Mouse (Mus musculus): ENCODE measurements at regions not wholly inside any gene's neighbourhood (a gene's known extent, or its start where the extent isn't known, plus 50 kb on each side); places are given as distances from the start of the nearest gene placed in this dataset.

DNA sequence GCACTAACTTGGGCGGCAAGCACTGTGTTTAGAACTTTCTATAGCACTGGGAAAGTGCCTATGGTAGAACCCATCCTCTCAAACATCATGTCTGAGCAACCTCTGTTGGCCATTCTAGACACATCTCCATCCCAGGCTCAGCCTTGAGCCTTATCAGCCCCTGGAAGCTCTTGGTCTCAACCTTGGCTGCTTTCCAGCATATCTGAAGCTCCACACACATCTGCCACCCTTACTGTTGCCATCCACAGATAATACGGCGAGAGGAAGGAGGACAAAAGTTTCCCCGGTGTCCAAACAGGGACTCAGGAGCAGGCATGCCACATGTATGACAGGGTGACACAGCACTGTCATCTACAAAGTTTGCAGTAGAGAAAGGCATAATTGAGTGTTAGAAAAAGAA is 71.4 kb upstream of the Lmcd1 start:
- intact Hi-C loops (cut with DNase I) = no loop called here
- no peak for DNase-seq
- H3K4me3 ChIP-seq = no peak overlapping the region
- TF ChIP-seq CTCF (IDR thresholded peaks at IDR 0.05) = no peak
- H3K27ac ChIP-seq = no peak overlapping the region

GRCm38 (mm10) chr6:112203321-112203720 is 70.2 kb upstream of the Lmcd1 start:
- Histone ChIP-seq H3K4me3 (no peak overlapping the region), H3K27ac (no peak overlapping the region)
- TF ChIP-seq CTCF (IDR thresholded peaks at IDR 0.05) = no peak
- no peak for DNase-seq
- intact Hi-C loops (cut with DNase I) = no loop called here

DNA sequence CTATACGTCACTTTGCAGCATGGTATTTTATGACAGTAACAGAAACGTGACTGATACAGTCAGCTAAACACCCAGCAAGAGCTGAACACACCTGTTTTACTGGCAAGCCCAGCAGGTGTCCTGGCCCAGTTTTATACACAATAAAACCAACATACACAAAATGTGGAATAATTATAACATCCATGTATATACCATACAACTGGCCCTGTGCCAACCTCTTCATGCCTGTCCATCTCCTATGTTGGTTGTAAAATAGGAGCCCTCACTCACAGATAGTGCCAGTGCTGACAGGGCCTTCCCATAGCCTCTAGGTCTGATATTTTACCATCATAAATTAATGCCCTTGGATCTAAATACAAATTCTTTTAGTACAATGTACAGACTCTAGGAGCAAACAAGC is 68.6 kb upstream of the Lmcd1 start:
- no peak for DNase-seq
- Histone ChIP-seq H3K4me3 (no peak overlapping the region), H3K27ac (no peak overlapping the region)
- intact Hi-C loops (cut with DNase I) = loop anchor here (5.0 kb wide), 1 partner anchor 277 kb away; no protein-coding TSS in a partner anchor
- no peak for TF ChIP-seq CTCF (IDR thresholded peaks at IDR 0.05)

GRCm38 (mm10) chr6:112205420-112205995 is 68.0 kb upstream of the Lmcd1 start:
- H3K4me3 ChIP-seq = no peak overlapping the region
- H3K27ac ChIP-seq = no peak overlapping the region
- intact Hi-C loops (cut with DNase I) = loop anchor here (5.0 kb wide), 1 partner anchor 277 kb away; no protein-coding TSS in a partner anchor
- DNase-seq = no peak
- no peak for TF ChIP-seq CTCF (IDR thresholded peaks at IDR 0.05)

DNA sequence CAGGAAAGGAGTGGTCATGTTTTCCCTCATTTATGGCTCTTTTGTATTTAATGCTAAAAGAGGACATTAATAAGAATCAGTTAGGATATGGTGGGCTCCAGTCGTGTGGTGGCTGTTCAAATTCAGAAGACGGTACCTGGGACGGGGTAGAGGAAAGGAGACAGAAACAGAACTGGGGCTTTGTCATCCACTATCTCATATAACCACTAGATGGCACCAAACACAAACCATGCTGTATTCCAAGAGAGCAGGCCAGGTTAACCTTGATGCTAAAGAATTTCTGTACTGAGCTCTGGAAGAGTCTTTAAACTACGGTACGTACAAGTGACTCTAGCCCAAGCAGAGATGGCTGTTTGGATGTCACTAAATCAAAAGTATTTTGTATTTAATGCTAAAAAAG is 66.3 kb upstream of the Lmcd1 start:
- no peak for DNase-seq
- TF ChIP-seq CTCF (IDR thresholded peaks at IDR 0.05) = peak; percentile 88
- no peak overlapping the region for H3K4me3 ChIP-seq
- intact Hi-C loops (cut with DNase I) = loop anchor here (1.0 to 5.0 kb wide), 2 partner anchors 155 to 275 kb away; no protein-coding TSS in a partner anchor
- no peak overlapping the region for H3K27ac ChIP-seq

DNA sequence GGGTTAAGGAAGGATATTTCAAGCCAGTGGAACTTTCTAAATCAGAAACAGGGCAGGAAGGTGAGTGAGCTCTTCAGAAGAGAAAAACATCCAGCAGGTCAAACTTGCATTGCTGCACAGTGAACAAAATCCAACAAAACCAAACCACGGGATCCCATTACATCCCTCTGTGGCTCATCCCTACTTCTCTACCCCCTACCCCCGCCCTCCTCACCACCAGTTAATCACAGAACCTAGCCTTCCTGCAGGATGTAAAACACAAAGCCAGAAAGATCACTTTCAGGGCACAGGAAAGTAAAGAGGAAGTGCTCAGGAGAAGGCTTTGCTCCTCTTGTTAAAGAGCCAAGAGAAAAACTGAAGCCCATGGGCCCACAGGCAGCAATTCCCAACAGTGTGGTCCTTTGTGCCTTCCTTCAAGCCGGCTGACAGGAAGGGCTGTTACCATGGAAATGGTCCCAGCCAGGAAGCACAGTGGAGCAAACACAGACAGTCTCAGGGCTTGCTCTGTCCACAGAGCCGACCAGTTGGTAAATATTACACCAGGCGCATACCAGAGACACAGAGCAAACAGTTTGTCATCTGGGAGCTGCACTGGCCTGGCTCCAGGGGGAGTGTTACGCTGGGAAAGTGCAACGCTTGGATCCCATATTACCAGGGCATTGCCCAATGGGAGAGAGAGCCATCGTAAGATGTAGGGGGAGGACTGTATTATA is 63.2 kb upstream of the Lmcd1 start:
- Histone ChIP-seq H3K4me3 (no peak overlapping the region), H3K27ac (peak overlapping the region; percentile 70)
- intact Hi-C loops (cut with DNase I) = loop anchor here (5.0 kb wide), 1 partner anchor 62 kb away; the partner anchor contains the start of gene Lmcd1
- TF ChIP-seq CTCF (IDR thresholded peaks at IDR 0.05) = no peak
- peak; percentile 62 for DNase-seq

GRCm38 (mm10) chr6:112216868-112217267 is 56.7 kb upstream of the Lmcd1 start:
- H3K4me3 ChIP-seq = no peak overlapping the region
- intact Hi-C loops (cut with DNase I) = no loop called here
- no peak for TF ChIP-seq CTCF (IDR thresholded peaks at IDR 0.05)
- H3K27ac ChIP-seq = no peak overlapping the region
- no peak for DNase-seq

GRCm38 (mm10) chr6:112218248-112218647 is 55.3 kb upstream of the Lmcd1 start:
- intact Hi-C loops (cut with DNase I) = no loop called here

DNA sequence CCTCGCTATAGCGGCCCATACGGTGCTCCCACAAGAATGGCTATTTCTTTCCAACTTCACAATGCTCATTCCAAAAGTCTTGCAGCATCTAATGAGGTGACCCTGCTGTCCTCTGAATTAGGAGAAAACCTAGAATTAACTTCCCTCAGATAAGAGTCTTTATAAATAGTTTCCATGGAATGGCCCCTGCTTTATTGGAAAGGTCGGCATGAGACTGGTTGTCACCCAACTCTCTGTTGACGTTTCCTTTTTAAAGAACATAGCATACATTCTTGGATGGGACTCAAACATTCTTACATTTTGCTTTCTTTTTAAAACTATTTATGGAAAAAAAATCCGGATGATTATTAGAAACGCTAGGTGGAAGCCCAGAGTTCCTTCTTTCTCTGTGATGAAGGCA is 53.9 kb upstream of the Lmcd1 start:
- intact Hi-C loops (cut with DNase I) = no loop called here
- no peak for DNase-seq
- Histone ChIP-seq H3K4me3 (no peak overlapping the region), H3K27ac (no peak overlapping the region)
- TF ChIP-seq CTCF (IDR thresholded peaks at IDR 0.05) = no peak

More at GRCm38 (mm10) chr6:112218248-112218647, 55.3 kb upstream of the Lmcd1 start:
- TF ChIP-seq CTCF (IDR thresholded peaks at IDR 0.05) = no peak
- no peak overlapping the region for H3K27ac ChIP-seq
- no peak for DNase-seq
- H3K4me3 ChIP-seq = no peak overlapping the region

GRCm38 (mm10) chr6:112220149-112220548 is 53.4 kb upstream of the Lmcd1 start:
- no peak for DNase-seq
- Histone ChIP-seq H3K27ac (no peak overlapping the region), H3K4me3 (no peak overlapping the region)
- intact Hi-C loops (cut with DNase I) = no loop called here
- TF ChIP-seq CTCF (IDR thresholded peaks at IDR 0.05) = no peak

DNA sequence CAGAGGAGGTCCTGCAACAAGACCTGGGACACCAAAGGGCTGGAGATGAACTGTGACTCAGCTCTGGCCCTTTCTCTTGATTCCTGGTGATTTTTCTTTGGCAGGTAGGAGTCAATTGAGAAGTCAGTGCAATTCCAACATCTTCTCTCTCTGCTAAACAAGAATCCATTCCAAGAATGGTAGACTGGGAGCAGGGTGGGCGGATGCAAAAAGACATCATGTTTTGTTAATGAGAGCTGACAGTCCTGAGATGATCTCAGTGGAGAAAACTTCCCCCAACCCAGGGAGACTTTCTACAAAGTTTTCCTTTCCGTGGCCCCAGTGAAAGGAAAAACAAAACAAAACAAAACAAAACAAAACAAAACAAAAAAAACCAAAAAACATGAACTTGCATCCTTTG is 52.2 kb upstream of the Lmcd1 start:
- intact Hi-C loops (cut with DNase I) = no loop called here
- no peak overlapping the region for H3K27ac ChIP-seq
- no peak for DNase-seq

GRCm38 (mm10) chr6:112223325-112223724 is 50.2 kb upstream of the Lmcd1 start:
- no peak for TF ChIP-seq CTCF (IDR thresholded peaks at IDR 0.05)
- no peak overlapping the region for H3K27ac ChIP-seq
- intact Hi-C loops (cut with DNase I) = no loop called here

More for the DNA sequence above, 52.2 kb upstream of the Lmcd1 start:
- TF ChIP-seq CTCF (IDR thresholded peaks at IDR 0.05) = no peak
- H3K4me3 ChIP-seq = no peak overlapping the region

More at GRCm38 (mm10) chr6:112223325-112223724, 50.2 kb upstream of the Lmcd1 start:
- DNase-seq = no peak
- H3K4me3 ChIP-seq = no peak overlapping the region

Measured in gastrocnemius, adult 2 months (tissue).